Mouse (Mus musculus): ENCODE data around the gene Gtf2b.

- TF ChIP-seq POLR2A (IDR thresholded peaks at IDR 0.05; ENCODE audit: insufficient read depth, low read depth, low read length) (no peak), CTCF (IDR thresholded peaks at IDR 0.05) (peak; percentile 91)
These were observed 20.6 kb upstream of the Gtf2b start for GRCm38 (mm10) chr3:142743973-142744898.

Data from heart, adult 2 months (tissue).